Mouse (Mus musculus) heart, postnatal 0 days (tissue): ENCODE measurements around the gene Hadha. TPM values are rescaled to one million over a fixed set of nuclear protein-coding genes. Genes with fewer than 3 reads are reported as not detected.

Experiments used
- ATAC-seq: fragments of 200-750 bp; cut with Nextera tagmentation; 2 replicates; pipeline ENCODE4 v1.8.0; 2017; ENCODE audit warnings: low read depth, moderate number of reproducible peaks, moderate library complexity; ENCODE audit not compliant: insufficient read depth
- DNase-seq: peaks from one replicate; pipeline ENCODE4 v3.0.0-alpha.2; 2016; ENCODE audit warnings: low spot score
- H3K27ac ChIP-seq: fragments of 300-500 bp; sonication (generic); 2 replicates; pipeline ENCODE4 v1.5.1; 2014; ENCODE audit warnings: low read depth, mild to moderate bottlenecking
- H3K27me3 ChIP-seq: fragments of 300-500 bp; sonication (generic); 2 replicates; pipeline ENCODE4 v1.6.1; 2014; ENCODE audit warnings: low read length, mixed read lengths; ENCODE audit not compliant: control insufficient read depth, insufficient read depth
- H3K36me3 ChIP-seq: fragments of 300-500 bp; sonication (generic); replicated peaks from 2 replicates; pipeline ENCODE4 v1.6.1; 2014; ENCODE audit warnings: low read length, mixed read lengths; ENCODE audit not compliant: control insufficient read depth, insufficient read depth
- H3K4me1 ChIP-seq: fragments of 300-500 bp; sonication (generic); 2 replicates; pipeline ENCODE4 v1.6.1; 2014; ENCODE audit warnings: antibody characterized with exemption; ENCODE audit not compliant: control insufficient read depth, insufficient read depth
- H3K4me2 ChIP-seq: fragments of 300-500 bp; sonication (generic); 2 replicates; pipeline ENCODE4 v1.6.1; 2014; ENCODE audit warnings: low read depth, mild to moderate bottlenecking, low read length, moderate library complexity
- H3K4me3 ChIP-seq: fragments of 300-500 bp; sonication (generic); 2 replicates; pipeline ENCODE4 v1.5.1; 2014; ENCODE audit warnings: low read depth, low read length
- H3K9ac ChIP-seq: fragments of 300-500 bp; sonication (generic); replicated peaks from 2 replicates; pipeline ENCODE4 v1.6.1; 2014; ENCODE audit warnings: low read depth, low read length, mixed read lengths
- H3K9me3 ChIP-seq: fragments of 300-500 bp; sonication (generic); replicated peaks from 2 replicates; pipeline ENCODE4 v1.6.1; 2016; ENCODE audit warnings: low read length; ENCODE audit not compliant: control insufficient read depth
- CTCF ChIP-seq: IDR thresholded peaks from 2 replicates; pipeline ENCODE4 v1.5.1; 2016; ENCODE audit warnings: antibody characterized with exemption, control low read depth, low read depth
- EP300 ChIP-seq: IDR thresholded peaks from 2 replicates; pipeline ENCODE4 v1.6.1; 2016; ENCODE audit warnings: antibody characterized with exemption, low read depth
- WGBS: fragments of 180-500 bp; shearing (Covaris S2); extraction: QIAGEN DNeasy Blood & Tissue Kit; methylation state at CpG from one replicate; pipeline ENCODE4 v1.1.7; 2014; 5-methylcytosine and 5-hydroxymethylcytosine counted together
- polyA plus RNA-seq: library from polyadenylated mRNA; unstranded; fragments of >200 nt; fragmentation: Nextera tagmentation; extraction: Ambion mirVana; gene quantifications from 2 replicates; pipeline ENCODE4 v1.2.1, GENCODE M21; 2015
- total RNA-seq: library from RNA; depleted of rRNA; stranded (reverse); fragments of >200 nt; gene quantifications from 2 replicates; pipeline ENCODE4 v1.2.3, GENCODE M21; 2014; ENCODE audit warnings: low replicate concordance

Gene Hadha
- total and polyA plus RNA-seq, 2 experiments from 2014 or later, result 497 to 722 TPM

GRCm38 (mm10) chr5:30106756-30107155 is 48.2 kb downstream of the Hadha start:
- H3K27me3 ChIP-seq, result peaks cover 69% of the 10 kb centered on the region
- peaks cover 22% of the 10 kb centered on the region for H3K4me1 ChIP-seq
- H3K4me3 ChIP-seq, result no peak overlapping the region
- H3K27ac ChIP-seq, result no peak overlapping the region
- no peak overlapping the region for H3K4me2 ChIP-seq
- WGBS, result 38% methylated on average over 2 of the region's 2 CpGs
- no peaks in the 10 kb centered on the region for H3K36me3 ChIP-seq
- ATAC-seq, result no peak
- no peaks in the 10 kb centered on the region for H3K9me3 ChIP-seq
- H3K9ac ChIP-seq, result no peak overlapping the region
- no peak for TF ChIP-seq EP300
- no peak for TF ChIP-seq CTCF
- no peak for DNase-seq

DNA sequence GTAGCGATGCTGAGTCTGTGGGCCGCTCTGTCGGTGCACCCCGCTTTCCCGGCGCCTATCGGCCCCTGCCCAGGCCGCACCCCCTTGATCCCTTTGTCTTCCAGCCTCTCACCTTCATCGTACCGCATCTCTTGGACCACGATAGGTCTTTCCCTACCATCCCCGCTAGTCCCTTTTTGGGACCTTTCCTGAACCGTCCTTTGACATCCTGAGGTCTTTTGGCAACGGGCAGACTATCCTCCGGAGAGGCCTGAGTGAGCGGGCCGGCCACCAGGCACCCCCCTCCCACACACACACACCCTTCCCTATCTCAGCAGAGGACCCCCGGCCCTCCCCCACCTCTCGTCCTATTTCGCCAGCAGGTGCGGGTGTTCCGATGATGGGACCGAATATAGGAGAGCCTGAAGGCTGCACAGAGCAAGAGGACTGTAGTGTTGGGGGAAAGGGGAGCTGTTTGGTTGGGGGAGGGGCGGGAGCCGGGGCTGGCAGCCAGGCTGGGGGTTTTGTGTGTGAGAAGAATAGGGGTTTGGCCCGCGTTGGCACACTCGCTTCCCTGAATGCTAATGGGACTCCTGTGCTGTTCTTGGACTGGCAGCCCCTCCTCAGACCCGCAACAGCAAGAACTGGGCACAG is 49.2 kb downstream of the Hadha start, which contains the start of gene 3110082J24Rik:
TSS of gene 3110082J24Rik (minus strand) at position 419 of the 633 bp plus-strand sequence.
- H3K36me3 ChIP-seq, result no peaks in the 10 kb centered on the region
- no peaks in the 10 kb centered on the region for H3K9me3 ChIP-seq
- peak within 1 kb of the TSS; percentile 36 for H3K9ac ChIP-seq
- TF ChIP-seq CTCF (no peak), EP300 (no peak)
- peak within 1 kb of the TSS; percentile 48 for H3K4me3 ChIP-seq
- H3K4me2 ChIP-seq, result peak within 1 kb of the TSS; percentile 73
- no peak for ATAC-seq
- no peak within 1 kb of the TSS for H3K27ac ChIP-seq
- WGBS, result 4% methylated on average over 29 of the region's 29 CpGs
- DNase-seq, result no peak
- peaks cover 15% of the 10 kb centered on the region for H3K4me1 ChIP-seq
- peaks cover 62% of the 10 kb centered on the region for H3K27me3 ChIP-seq

- H3K9me3 ChIP-seq, result no peaks in the 10 kb centered on the region
- H3K27ac ChIP-seq, result no peak within 1 kb of the TSS
- WGBS, result under 1% methylated on average over 55 of the region's 65 CpGs
Measured at GRCm38 (mm10) chr5:30104841-30105667, 49.9 kb downstream of the Hadha start, which contains the start of gene Garem2. Gene Garem2 (plus strand): TSS chr5:30105161.

GRCm38 (mm10) chr5:30104339-30104738 is 50.6 kb downstream of the Hadha start:
- Histone ChIP-seq H3K36me3 (no peaks in the 10 kb centered on the region), H3K9me3 (no peaks in the 10 kb centered on the region), H3K4me2 (peak overlapping the region; percentile 73; the same call in 1 of the 2 replicates), H3K27me3 (peaks cover 50% of the 10 kb centered on the region), H3K9ac (no peak overlapping the region), H3K4me3 (peak overlapping the region; percentile 48), H3K27ac (no peak overlapping the region), H3K4me1 (peaks cover 9% of the 10 kb centered on the region)
- no peak for TF ChIP-seq EP300
- peak; percentile 50 for TF ChIP-seq CTCF
- no peak for ATAC-seq
- WGBS, result 5% methylated on average over 12 of the region's 12 CpGs
- DNase-seq, result no peak

More at GRCm38 (mm10) chr5:30104841-30105667, 49.9 kb downstream of the Hadha start, which contains the start of gene Garem2:
- TF ChIP-seq CTCF, result no peak
- no peak for TF ChIP-seq EP300
- Histone ChIP-seq H3K4me2 (peak within 1 kb of the TSS; percentile 73), H3K9ac (peak within 1 kb of the TSS; percentile 36), H3K27me3 (peaks cover 56% of the 10 kb centered on the region), H3K4me1 (peaks cover 9% of the 10 kb centered on the region), H3K4me3 (peak within 1 kb of the TSS; percentile 48), H3K36me3 (no peaks in the 10 kb centered on the region)
- peak; percentile 33; the same call in 1 of the 2 replicates for ATAC-seq
- DNase-seq, result no peak

- H3K4me2 ChIP-seq, result no peak overlapping the region
- H3K4me1 ChIP-seq, result peaks cover 9% of the 10 kb centered on the region
- H3K27me3 ChIP-seq, result peaks cover 49% of the 10 kb centered on the region
- WGBS, result 71% methylated on average over 3 of the region's 3 CpGs
- H3K4me3 ChIP-seq, result no peak overlapping the region
- H3K36me3 ChIP-seq, result no peaks in the 10 kb centered on the region
- H3K27ac ChIP-seq, result no peak overlapping the region
- TF ChIP-seq CTCF (no peak), EP300 (no peak)
- H3K9ac ChIP-seq, result no peak overlapping the region
- DNase-seq, result no peak
- H3K9me3 ChIP-seq, result no peaks in the 10 kb centered on the region
- no peak for ATAC-seq
Measured at GRCm38 (mm10) chr5:30103340-30103739, 51.6 kb downstream of the Hadha start.
